Mouse (Mus musculus) frontal cortex, postnatal 10 days (tissue): ENCODE data around the gene Kdm2b.

ENCODE experiments used
- DNase-seq, 2 experiments: peaks; one replicate each; pipeline ENCODE4 v3.0.0; 2022; ENCODE audit warnings: low spot score in 2 of 2, mixed read lengths in 1 of 2

Kdm2b gene

DNA sequence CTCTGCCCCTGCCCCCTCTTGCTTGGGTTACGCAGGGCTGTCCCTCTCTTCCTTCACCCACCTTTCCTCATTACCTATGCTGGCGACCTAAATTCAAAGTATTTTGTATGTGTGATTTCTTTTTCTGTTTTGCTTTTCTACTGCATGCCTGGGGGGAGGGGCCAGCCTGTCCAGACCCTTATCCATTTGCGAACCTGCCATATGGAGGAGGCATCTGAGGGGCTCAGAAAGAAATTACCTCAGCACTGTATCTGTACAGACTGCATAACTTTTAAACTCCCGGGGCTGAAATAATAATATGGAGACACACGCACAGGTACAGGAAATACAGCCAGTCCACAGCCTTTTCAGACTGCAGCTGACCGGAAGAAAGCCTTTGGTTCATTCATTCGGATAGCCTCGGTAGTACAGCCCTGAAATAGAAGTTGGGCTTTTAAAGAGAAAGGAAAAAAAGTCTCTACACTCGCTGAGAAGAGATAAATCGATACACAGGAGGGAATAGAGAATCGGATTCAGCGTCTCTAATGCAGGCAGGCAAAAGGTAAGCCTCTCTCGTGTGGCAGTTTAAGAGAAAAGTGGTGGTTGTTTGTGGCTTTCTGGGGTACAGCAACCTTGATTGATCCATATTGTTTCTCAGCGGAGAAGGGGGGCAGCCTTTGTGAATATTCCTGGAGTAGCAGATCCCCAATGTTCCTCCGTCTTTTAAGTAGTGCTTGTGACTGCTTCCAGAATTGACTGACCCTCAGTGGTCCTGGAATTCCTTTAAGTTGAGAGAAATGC, at the start of gene Kdm2b:
TSS of gene Kdm2b (minus strand) at position 273 of the 780 bp plus-strand sequence.
- no peak for DNase-seq

DNA sequence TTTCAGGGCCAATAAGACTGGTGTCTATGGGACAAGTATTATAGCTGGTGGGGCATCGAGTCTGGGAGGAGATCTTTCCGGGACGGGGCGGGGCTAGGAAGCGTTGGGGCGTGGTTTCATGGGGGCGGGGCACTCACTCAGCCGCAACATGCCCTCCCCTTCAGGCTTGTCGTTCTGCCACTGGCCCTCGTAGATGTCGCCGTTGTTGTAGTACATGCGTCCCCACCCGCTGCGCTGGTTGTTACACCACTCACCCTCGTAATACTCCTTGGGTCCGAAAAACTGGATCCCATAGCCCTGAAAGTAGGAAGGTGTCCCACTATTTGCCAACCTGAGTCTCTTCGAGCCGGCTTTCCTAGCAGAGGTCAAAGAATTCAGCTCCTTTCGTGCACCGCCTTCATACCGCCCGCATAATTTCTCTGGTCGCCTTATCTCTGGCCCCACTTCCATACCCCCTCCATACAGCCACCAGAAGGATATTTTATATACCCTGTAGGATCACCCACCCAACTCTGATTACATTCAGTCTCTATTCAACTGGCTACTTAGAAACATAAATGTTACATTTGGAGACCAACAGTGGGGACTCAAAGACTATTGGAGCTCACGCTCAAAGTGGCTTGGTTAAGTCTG, 49.6 kb upstream of the Kdm2b start:
- DNase-seq = no peak

DNA sequence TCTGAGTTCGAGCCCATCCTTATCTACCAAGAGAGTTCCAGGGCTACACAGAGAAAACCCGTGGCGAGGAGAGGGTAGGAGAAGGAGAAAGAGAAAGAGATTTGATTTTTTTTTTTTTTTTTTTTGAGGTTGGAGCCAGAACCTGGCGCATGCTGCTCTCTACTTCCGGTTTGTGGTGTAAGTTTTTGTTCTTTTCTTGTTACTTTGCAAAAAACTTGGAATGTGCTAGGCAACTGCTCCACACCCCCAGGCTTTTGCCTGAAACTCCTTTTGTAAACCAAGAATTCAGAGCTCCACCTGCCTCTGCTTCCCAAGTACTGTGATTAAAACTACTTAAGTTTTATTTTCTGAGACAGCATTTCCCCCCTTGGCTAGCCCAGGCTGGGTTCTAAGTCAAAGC, 48.5 kb upstream of the Kdm2b start:
- DNase-seq = no peak

DNA sequence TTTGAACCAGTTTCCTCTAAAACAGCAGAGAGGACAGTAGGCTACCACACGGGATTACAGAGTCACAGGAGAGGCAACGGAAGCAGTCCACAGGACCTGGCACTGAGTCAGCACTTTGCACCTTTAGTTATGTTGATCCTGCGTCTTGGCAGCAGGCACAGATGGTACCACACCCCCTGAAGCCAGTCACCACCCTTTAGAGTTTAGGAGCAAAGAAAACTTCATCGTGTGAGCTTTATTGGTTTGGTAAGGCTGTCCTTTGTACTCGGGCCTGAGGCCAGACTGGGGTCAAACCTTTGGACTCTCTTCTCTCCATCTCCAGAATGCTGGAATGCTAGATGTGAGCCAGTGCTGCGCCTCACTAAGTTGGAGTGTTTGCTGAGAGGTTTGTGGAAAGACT, 45.9 kb upstream of the Kdm2b start:
- no peak for DNase-seq

DNA sequence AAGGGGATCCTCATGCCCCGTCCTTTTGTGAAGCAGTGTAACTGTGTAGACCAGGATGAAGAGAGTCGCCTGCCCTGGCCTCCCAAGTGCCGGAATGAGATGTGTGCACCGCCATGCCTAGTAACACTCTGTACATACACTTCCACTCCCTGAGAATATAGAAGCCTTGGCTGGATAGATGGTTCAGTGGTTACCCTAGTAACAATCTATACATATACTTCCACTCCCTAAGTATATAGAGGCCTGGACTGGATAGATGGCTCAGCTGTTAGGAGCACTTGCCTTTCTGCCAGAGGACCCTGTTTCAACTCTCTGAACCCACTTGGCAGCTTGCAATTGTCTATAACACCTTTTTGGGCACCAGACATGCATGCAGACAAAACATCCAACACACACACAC, 45.5 kb upstream of the Kdm2b start:
- no peak for DNase-seq

DNA sequence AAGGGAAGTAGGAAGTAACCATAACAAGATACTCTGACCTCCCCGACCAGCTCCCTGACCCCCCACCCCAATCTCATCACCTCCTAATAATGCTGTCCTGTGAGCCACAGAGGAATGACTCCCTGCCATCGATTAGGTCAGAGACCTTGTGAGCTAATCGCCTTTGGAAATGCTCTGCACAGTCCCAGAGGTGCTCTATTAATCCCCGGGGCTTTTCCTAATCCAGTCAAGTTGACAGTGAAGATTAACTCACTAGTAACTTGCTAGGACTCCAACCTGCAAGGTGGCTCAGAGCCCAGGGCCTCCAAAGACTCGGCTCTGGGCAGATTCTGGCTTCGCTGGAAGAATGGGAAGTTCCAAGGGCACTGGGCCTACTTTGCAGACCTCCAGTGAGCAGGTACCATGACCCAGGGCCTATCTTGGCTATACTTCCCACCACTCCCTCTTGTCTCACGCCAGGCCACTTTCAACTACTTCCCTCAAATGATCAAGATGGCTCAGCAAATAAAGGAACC, 44.1 kb upstream of the Kdm2b start:
- DNase-seq = no peak

DNA sequence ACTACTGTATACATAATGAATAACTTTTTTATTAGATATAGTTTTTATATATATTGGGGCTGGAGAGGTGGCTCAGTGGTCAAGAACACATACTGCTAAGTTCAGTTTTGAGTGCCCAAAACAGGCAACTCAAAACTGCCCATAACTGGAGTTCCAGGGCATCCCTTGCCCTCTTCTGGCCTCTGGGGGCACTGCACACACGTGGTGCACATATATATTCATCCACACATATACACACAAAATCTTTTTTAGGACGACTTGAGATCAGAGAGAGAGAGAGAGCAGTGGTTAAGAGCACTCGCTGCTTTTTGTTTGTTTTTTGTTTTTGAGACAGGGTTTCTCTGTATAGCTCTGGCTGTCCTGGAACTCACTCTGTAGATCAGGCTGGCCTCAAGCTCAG, 41.7 kb upstream of the Kdm2b start:
- DNase-seq = no peak

DNA sequence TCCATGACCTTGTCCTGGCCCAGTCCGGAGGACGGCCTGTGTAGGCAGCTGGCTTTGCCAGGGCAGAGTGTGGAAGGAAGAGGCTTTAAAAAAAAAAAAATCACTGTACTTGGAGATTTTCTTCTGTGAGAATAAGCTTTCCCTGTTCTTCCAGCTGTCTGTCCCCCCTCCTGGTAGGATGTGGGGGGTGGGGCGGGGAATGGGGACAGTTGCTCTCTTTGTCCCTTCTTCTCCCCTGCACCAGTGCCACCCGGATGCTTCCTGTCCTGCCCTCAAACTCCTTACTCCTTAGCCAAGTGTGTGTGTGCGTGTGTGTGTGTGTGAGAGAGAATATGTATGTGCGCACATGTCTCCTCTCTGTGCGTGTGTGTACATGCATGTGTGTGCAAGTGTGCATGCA, 40.1 kb upstream of the Kdm2b start:
- peak in 1 of 2 experiments; percentile 42 for DNase-seq

DNA sequence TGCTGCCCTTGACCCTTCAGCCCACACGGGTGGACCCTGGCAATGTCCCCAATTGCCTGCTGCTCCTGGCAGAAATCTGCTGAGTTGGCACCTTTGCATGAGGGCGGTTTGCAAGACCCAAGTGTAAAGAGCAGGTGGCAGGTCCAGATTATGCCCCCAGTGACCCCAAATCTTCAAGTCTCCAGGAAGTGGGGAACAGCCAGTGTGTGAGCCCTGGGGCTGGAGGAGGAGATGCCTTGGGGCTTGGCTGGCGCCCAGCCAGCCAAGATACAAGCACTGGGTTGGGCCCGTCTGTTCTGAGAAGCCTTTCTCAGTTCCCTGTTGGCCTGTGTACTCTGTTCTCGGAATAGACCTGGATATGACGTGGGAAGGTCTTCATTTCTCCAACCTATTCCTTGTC, 37.8 kb upstream of the Kdm2b start:
- no peak for DNase-seq

DNA sequence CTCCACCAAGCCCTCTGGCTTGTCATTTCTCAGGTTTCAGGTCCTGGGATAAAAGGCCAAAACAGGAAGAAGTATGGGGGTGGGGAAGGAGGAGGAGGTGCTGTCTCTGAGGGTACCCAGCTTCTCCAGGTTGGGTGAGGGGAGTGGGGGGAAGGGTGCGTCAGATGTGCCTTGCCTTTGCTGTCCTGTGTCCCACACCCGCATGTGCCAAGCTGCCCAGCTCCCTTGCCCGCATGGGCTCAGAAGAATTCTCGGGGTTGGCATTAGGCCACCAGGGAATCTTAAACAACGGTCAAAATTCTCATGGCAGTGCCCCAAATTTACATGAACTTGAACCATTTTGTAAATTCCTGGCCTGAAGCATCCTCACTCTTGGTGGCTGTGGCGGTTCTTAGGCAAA, 36.8 kb upstream of the Kdm2b start:
- DNase-seq = no peak

DNA sequence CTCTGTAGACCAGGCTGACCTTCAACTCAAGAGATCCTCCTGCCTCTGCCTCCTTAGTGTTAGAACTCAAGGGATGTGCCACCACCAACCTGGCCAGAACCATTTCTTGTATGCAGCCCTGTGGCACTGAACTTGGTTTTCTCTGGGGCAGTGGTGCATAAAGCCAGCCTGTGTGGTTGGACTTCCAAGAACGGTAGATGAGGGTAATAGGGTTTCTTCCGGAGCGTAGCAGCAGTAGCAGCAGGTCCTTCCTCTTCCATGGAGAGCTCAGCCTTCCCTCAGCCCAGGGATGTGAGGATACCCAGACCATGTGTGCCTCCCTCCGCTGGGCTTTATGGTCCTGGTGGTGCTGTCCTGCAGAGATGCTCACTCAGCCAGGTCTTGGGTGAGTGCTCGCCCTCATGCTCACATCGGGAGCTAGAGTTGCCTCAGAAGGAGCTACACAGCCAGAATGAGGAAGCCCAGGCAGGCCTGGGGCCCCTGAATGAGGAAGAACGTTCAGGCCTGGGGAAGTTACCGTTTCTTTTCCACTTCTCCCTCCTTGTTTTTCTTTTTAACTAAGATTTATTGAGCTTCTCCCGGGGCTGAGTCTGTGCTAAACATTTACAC, 35.4 kb upstream of the Kdm2b start:
- no peak for DNase-seq

DNA sequence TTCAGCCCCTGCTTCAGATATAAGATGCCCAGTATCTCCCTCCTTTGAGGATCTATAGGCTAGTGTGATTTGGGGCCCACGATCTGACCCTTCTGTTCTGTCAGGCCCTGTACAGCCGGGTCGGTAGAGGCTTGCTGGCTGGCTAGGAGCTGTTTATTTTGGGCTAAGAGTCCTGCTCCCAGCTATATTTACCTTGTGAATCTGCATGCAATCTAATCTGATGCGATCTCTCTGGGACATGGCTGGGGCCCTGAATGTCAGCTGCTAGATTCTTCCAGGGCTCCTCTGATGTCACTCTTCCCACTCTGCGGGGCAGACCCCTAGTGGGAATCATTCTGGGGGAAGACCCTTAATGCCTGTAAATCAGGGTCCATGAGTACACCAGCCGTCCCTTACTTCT, 34.7 kb upstream of the Kdm2b start:
- DNase-seq = no peak

DNA sequence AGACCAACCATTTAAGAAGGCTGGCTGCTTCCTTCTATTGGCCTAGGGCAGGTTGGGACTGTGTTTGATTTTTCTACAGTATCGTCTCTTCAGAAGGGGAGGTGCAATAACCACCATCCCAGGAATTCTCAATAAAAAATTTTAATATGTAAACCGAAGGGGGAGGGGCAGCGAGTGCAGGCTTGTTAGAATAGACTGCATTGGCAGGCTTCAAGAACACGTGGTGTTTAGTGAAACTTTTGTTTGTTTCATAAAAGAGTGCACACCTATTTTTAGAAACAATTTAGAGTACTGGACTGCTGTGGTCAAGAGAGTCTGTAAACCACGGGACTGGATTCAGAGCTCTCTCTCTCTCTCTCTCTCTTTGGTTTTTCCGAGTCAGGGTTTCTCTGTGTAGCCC, 33.4 kb upstream of the Kdm2b start:
- DNase-seq = no peak

DNA sequence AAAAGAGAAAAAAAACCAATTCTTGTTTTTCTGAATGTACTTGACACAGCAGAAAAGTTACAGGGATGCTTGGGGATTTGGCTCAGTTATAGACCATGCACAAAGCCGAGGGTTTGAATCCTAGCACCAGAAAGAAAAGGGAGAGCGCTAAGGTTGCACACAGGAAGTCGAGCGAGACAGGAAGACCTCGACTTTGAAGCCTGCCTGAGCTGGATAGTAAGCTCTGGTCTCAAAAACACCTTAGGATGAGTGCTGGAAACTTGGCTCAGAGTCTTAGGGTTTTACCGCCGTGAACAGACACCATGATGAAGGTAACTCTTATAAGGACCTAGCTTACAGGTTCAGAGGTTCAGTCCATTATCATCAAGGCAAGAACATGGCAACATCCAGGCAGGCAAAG, 31.8 kb upstream of the Kdm2b start:
- no peak for DNase-seq

DNA sequence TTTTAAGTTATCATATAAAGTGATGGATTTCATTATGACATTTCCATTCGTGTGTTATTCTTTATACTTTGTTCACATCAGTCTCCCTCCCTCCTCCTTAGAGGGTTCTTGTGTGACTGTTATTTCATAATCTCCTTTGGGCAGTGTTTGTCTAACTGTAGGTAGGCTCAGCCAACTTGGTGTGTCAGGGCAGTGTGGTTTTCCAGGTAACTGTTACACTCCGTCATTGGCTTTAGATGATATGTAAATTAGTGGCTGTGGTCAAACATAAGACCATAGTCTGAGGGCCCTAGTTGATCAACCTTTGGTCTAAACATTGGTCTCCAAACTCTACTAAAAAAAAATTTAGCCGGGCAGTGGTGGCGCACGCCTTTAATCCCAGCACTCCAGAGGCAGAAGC, 30.8 kb upstream of the Kdm2b start:
- DNase-seq = no peak

DNA sequence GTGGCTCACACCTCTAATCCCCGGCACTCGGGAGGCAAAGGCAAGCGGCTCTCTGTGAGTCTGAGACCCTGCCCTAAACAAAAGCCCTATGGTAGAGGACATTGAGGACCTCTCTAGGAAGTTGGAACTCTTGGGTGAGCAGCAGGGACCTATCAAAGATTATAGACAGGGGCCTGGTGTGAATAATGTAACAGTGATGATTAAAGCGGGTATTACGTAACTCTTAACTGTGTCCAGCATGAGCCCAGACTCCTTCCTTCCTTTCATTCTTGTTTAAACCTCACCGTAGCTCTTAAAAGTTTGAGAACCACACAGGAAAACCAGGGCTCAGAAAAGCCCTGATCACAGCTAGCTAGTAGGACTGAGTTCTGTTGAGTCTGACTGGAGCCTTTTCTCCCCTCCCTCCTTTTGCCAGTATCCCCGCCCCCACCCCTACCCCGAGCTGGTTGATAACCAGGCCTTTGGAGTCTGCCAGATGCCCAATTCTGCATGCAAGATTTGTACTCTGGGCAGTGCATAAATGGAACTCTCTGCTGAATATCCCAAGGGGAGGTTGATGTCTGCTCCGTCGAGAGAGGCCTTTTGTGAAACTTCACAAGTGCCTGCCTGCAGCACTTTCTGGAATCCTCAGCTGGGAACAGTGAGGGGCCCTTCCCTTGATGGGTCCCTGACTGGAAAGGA, 29.9 kb upstream of the Kdm2b start:
- no peak for DNase-seq

DNA sequence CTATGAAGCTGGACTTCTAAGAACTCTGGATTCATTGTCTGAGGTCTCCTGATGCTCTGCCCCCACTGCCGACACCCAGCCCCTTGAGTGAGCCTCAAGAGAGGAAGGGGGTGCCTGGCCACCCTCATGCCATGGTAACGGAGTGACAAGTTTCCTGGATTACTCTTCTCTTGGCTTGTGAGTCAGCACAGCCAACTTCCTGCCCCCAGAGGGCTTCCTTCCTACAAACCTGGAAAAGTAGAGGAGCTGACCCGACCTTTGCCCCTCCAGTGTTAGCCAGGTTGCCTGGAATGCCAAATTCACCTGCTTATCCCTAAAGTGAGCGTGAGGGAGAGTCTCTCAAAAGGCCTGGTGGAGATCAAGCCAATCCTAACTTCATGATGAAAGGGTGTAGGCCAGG, 27.9 kb upstream of the Kdm2b start:
- DNase-seq = no peak

DNA sequence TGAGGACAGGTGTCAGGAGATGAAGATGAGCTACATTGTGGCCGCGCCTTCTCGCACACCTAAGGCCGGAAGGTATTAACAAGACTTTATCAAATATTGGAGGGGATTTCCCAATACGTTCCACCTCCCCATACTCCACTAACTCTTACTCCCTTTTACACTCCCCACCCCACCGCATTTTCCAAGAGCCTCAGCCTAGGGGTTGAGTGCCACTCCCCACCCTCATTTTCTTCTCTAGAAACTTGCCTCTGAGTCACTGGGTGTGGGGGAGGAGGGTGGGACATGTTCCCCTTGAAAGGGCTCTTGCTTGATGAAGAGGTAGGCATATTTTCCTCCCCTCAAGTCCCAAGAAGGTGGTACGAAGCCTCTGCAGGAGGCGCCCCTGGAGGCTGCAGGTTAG, 26.3 kb upstream of the Kdm2b start:
- DNase-seq = no peak

DNA sequence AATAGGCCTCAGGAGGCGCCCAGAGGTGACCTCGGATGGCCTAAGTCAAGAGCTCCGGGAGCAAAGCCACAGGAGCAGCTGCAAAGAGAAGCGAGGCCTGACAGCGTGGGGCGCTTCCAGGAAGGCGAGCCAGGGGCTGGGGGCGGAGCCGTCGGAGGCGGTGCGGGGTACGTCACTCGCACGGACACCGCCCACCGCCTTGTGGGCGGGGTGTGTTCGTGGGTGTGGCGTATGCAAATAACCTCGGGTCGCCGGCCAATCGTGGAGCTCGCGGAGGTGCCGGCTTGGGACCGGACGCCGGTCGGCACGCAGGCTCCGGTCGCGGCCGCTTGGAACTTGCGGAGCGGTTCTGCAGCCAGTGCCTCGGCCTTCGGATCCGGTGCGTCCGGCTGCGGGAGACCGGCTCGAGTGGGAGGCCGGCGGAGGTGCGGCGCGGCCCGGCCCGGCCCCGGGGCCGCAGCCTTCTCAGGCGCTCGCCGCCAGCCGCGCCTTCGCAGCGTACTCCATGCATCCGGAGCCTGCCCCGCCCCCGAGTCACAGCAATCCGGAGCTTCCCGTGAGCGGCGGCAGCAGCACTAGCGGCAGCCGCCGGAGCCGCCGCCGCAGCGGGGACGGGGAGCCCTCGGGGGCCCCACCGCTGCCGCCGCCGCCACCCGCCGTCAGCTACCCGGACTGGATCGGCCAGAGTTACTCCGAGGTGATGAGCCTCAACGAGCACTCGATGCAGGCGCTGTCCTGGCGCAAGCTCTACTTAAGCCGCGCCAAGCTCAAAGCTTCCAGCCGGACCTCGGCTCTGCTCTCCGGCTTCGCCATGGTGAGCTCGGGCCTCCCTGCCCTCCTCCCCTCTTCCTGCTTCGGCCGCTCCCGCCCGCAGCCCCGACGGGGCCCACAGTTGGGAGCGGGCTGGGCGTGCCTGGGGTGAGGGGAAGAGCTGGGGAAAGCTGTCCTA, 25.4 kb upstream of the Kdm2b start, which contains the start of gene Orai1:
TSS of gene Orai1 (plus strand) at position 322 of the 949 bp plus-strand sequence.
- DNase-seq = peak; percentile 94 to 97

DNA sequence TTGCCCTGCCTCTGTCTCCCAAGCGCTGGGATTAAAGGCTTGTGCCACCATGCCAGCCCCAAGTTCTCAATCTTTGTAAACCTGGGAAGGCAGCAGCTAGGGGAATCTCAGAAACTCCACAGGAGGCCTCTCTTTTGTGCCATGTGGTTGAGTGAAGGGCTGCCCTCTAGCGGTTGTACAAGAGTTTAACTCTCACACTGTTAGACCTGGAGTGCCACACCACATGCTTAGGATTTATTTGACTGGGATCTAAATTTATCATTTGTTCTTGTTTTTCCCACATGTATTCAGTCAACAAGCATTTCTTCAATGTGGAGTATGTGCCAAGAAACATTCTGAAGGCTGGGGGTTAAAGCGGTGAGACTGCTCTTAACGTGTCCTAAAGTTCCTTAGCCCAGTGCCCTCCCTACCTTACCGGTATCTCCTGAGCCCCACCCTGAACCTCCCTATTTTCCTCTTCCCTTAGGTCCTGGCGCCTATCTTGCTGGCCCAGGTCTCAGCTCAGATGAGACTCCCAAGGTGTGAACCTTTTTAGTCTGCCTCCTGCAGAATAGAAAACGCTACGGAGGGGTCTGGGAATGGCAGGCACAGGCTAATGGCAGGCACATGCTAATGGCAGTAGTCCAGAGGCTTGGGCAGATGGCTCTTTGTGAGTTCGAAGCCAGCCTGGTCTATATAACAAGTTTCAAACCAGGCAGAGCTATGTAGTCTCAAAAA, 24.1 kb upstream of the Kdm2b start:
- DNase-seq = peak; percentile 49 to 65
